Mouse (Mus musculus) C2C12 (cell line): Measurements from ENCODE around the gene Ap3d1.

Experiments used
- CEBPB ChIP-seq: IDR thresholded peaks from one replicate; pipeline ENCODE4 v1.6.1; 2011; ENCODE audit warnings: low read depth, mild to moderate bottlenecking, control low read depth, moderate library complexity
- CTCF ChIP-seq: IDR thresholded peaks from one replicate; pipeline ENCODE4 v1.5.1; 2011; ENCODE audit not compliant: control insufficient read depth, insufficient read depth, insufficient read length
- MYOD1 ChIP-seq: IDR thresholded peaks from one replicate; pipeline ENCODE4 v1.6.1; 2011; ENCODE audit warnings: low read depth; ENCODE audit not compliant: control insufficient read depth, insufficient read length
- USF1 ChIP-seq: IDR thresholded peaks from one replicate; pipeline ENCODE4 v1.6.1; 2011; ENCODE audit warnings: low read depth, mild to moderate bottlenecking, control low read depth, moderate library complexity

GRCm38 (mm10) chr10:80773816-80774215, 31.8 kb upstream of the Ap3d1 start:
- no peak for TF ChIP-seq CTCF
- TF ChIP-seq CEBPB = no peak
- no peak for TF ChIP-seq USF1
- TF ChIP-seq MYOD1 = no peak
